Mouse (Mus musculus) lung, postnatal 0 days (tissue): Measurements from ENCODE around the gene Vpreb1.

Experiments
- CTCF ChIP-seq: IDR thresholded peaks from 2 replicates; pipeline ENCODE4 v1.5.1; 2016; ENCODE audit warnings: antibody characterized with exemption, mild to moderate bottlenecking
- EP300 ChIP-seq: IDR thresholded peaks from 2 replicates; pipeline ENCODE4 v1.6.1; 2016; ENCODE audit warnings: antibody characterized with exemption, mild to moderate bottlenecking, control low read depth

DNA sequence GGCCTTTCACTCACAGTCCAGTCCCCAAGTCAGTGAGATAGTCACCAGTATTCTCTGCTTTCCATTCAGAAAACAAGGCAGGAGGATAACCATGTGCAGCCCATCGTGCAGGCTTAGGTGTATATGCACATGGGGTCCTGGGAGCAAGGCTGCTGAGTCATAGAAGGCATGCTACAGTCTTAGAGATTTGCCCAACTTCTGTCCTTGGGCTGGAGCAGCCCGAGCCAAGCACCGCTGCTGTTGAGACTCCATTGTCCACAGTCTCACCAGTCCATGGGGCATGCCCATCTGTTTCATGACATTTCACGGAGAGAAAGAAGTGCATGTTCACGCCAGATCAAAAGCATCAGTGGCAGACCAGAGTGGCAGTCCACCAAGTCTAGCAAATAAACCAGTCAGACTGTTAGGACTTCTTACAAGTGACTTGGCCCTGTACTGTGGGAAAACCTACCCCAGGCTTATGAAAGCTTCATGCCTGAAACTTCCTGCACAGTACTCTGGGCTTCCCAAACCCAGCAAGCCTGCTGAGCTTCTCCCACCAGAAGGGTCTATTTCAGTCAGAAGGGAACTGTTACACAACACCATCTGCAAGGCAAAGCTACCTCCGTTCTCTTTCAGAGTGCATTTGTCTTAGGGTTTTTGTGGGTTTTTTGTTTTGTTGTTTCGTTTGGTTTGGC lies 47.9 kb upstream of the Vpreb1 start:
- TF ChIP-seq CTCF: no peak
- no peak for TF ChIP-seq EP300
